Mouse (Mus musculus) hindbrain, embryonic 16.5 days (tissue): ENCODE data around the gene P2ry13. TPM values are rescaled to one million over a fixed set of nuclear protein-coding genes. Genes with fewer than 3 reads are reported as not detected.

Source experiments
- ATAC-seq: fragments of 200-750 bp; cut with Nextera tagmentation; 2 replicates; pipeline ENCODE4 v1.8.0; 2017; ENCODE audit warnings: moderate TSS enrichment, moderate library complexity
- H3K27ac ChIP-seq: fragments of 300-500 bp; sonication (generic); 2 replicates; pipeline ENCODE4 v1.5.1; 2014; ENCODE audit warnings: low read depth, mild to moderate bottlenecking, control low read depth, low read length, moderate library complexity
- H3K27me3 ChIP-seq: fragments of 300-500 bp; sonication (generic); replicated peaks from 2 replicates; pipeline ENCODE4 v1.6.1; 2014; ENCODE audit warnings: low read length; ENCODE audit not compliant: control insufficient read depth, insufficient read depth
- H3K36me3 ChIP-seq: fragments of 300-500 bp; sonication (generic); 2 replicates; pipeline ENCODE4 v1.6.1; 2014; ENCODE audit warnings: mild to moderate bottlenecking, low read length, moderate library complexity, mixed read lengths; ENCODE audit not compliant: control insufficient read depth, insufficient read depth
- H3K4me1 ChIP-seq: fragments of 300-500 bp; sonication (generic); 2 replicates; pipeline ENCODE4 v1.6.1; 2014; ENCODE audit warnings: low read depth, low read length; ENCODE audit not compliant: control insufficient read depth, insufficient read depth
- H3K4me2 ChIP-seq: fragments of 300-500 bp; sonication (generic); 2 replicates; pipeline ENCODE4 v1.6.1; 2014; ENCODE audit warnings: mild to moderate bottlenecking, low read length, control low read depth, moderate library complexity
- H3K4me3 ChIP-seq: fragments of 300-500 bp; sonication (generic); 2 replicates; pipeline ENCODE4 v1.5.1; 2014; ENCODE audit warnings: mild to moderate bottlenecking, low read length, control low read depth, moderate library complexity
- H3K9ac ChIP-seq: fragments of 300-500 bp; sonication (generic); 2 replicates; pipeline ENCODE4 v1.6.1; 2014; ENCODE audit warnings: low read depth, mild to moderate bottlenecking, control low read depth, low read length, moderate library complexity
- H3K9me3 ChIP-seq: fragments of 300-500 bp; sonication (generic); 2 replicates; pipeline ENCODE4 v1.6.1; 2014; ENCODE audit warnings: mild to moderate bottlenecking, low read length, moderate library complexity; ENCODE audit not compliant: control insufficient read depth
- WGBS: fragments of 180-500 bp; shearing (Covaris S2); extraction: QIAGEN DNeasy Blood & Tissue Kit; methylation state at CpG from one replicate; pipeline ENCODE4 v1.1.7; 2014; 5-methylcytosine and 5-hydroxymethylcytosine counted together
- polyA plus RNA-seq: library from polyadenylated mRNA; unstranded; fragments of >200 nt; fragmentation: Nextera tagmentation; extraction: Ambion mirVana; gene quantifications from 2 replicates; pipeline ENCODE4 v1.2.1, GENCODE M21; 2015

P2ry13 gene
- polyA plus RNA-seq, 1 experiment from 2014 or later, result 2.3 TPM

- H3K27ac ChIP-seq, result no peak overlapping the region
- no peaks in the 10 kb centered on the region for H3K9me3 ChIP-seq
- no peaks in the 10 kb centered on the region for H3K36me3 ChIP-seq
- no peaks in the 10 kb centered on the region for H3K27me3 ChIP-seq
- no peak overlapping the region for H3K4me3 ChIP-seq
- no peaks in the 10 kb centered on the region for H3K4me1 ChIP-seq
- 69% methylated on average over 5 of the region's 5 CpGs for WGBS
- no peak for ATAC-seq
- no peak overlapping the region for H3K4me2 ChIP-seq
- H3K9ac ChIP-seq, result no peak overlapping the region
Observed at GRCm38 (mm10) chr3:59181134-59181533, 29.5 kb downstream of the P2ry13 start.

- H3K27ac ChIP-seq, result no peak overlapping the region
- H3K27me3 ChIP-seq, result no peaks in the 10 kb centered on the region
- H3K9me3 ChIP-seq, result no peaks in the 10 kb centered on the region
- no peaks in the 10 kb centered on the region for H3K4me1 ChIP-seq
- no peak overlapping the region for H3K4me2 ChIP-seq
- H3K9ac ChIP-seq, result no peak overlapping the region
- WGBS, result 75% methylated on average over 5 of the region's 5 CpGs
- H3K36me3 ChIP-seq, result no peaks in the 10 kb centered on the region
- ATAC-seq, result no peak
- H3K4me3 ChIP-seq, result no peak overlapping the region
Observed at GRCm38 (mm10) chr3:59176871-59177270, 33.8 kb downstream of the P2ry13 start.

GRCm38 (mm10) chr3:59175234-59175633, 35.4 kb downstream of the P2ry13 start:
- H3K4me1 ChIP-seq, result no peaks in the 10 kb centered on the region
- peak; percentile 90 for ATAC-seq
- 46% methylated on average over 5 of the region's 5 CpGs for WGBS
- no peak overlapping the region for H3K4me3 ChIP-seq
- no peak overlapping the region for H3K27ac ChIP-seq
- H3K36me3 ChIP-seq, result no peaks in the 10 kb centered on the region
- no peaks in the 10 kb centered on the region for H3K9me3 ChIP-seq
- no peak overlapping the region for H3K4me2 ChIP-seq
- H3K27me3 ChIP-seq, result no peaks in the 10 kb centered on the region
- no peak overlapping the region for H3K9ac ChIP-seq

DNA sequence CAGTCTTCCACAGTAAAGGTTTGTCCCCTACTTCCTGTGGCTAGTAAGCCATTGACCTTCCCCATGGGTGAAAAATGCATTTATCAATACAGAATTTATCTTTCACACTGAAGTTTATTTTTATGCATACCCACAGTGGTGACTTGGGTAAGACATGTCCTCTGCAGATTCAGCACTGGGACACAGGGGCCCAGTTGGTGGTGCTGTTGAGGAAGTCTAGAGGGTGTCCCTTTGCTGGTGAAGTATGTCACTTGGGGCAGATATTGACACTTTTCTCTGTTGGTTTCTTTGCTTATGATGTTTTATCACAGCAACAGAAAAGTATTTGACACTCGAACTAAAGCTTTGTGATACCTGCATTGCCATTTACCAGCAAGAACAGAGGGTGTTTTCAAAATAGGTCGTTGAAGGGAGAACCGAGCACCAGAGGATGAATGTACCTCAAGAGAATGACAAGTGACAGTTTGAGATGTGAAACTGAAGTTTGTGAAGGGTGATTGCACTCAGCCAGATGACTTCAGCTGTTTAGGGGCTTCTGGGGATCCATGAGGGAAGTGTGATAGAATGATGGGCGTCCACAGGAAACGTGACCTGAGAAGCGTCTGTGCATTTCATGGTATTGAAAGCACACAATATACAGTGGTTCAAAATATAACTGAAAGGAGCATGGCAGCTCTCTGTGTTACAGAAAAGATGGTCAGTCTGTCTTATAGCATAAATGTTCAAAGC, 36.1 kb downstream of the P2ry13 start:
- 81% methylated on average over 6 of the region's 6 CpGs for WGBS
- Histone ChIP-seq H3K9ac (no peak overlapping the region), H3K4me3 (no peak overlapping the region), H3K27me3 (no peaks in the 10 kb centered on the region), H3K36me3 (no peaks in the 10 kb centered on the region), H3K4me1 (no peaks in the 10 kb centered on the region), H3K9me3 (no peaks in the 10 kb centered on the region), H3K27ac (no peak overlapping the region), H3K4me2 (no peak overlapping the region)
- ATAC-seq, result no peak

DNA sequence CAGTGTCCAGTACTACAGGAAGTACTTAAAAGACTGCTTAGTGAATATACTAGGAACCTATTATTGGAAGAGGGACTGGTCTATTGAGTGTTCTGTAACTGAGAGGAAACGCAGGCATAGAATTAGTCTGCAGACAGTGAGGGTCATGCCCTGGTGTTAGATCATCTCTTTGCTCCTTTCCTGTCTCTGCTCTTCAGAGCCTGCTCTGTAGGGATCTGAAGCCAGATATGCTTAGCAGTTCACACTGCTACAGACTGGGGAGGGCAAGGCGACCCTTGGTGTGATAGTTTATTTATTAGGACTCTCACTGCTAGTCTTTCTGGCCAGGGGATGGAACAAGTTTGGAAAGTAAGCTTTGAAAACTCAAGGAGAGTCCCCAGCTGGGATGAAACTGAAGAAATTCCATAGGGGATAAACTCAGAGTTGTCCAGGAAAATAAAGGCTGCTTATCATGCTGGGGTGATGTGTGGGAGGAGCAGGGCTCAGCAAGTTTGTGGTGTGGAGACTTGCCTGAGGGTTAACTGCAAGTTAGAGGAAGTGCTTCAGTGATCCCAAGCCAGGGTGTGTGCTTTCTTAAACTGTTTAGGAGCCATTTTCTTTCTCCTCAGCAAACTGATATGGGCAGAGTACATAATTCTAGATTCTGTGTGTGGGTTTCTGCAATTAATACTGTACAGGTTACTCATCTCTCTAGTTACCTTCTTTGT, 40.6 kb downstream of the P2ry13 start:
- no peaks in the 10 kb centered on the region for H3K9me3 ChIP-seq
- ATAC-seq, result no peak
- H3K27ac ChIP-seq, result no peak overlapping the region
- no peak overlapping the region for H3K9ac ChIP-seq
- no peak overlapping the region for H3K4me3 ChIP-seq
- WGBS, result 87% methylated on average over 2 of the region's 2 CpGs
- H3K4me1 ChIP-seq, result no peaks in the 10 kb centered on the region
- no peak overlapping the region for H3K4me2 ChIP-seq
- H3K36me3 ChIP-seq, result no peaks in the 10 kb centered on the region
- H3K27me3 ChIP-seq, result no peaks in the 10 kb centered on the region

DNA sequence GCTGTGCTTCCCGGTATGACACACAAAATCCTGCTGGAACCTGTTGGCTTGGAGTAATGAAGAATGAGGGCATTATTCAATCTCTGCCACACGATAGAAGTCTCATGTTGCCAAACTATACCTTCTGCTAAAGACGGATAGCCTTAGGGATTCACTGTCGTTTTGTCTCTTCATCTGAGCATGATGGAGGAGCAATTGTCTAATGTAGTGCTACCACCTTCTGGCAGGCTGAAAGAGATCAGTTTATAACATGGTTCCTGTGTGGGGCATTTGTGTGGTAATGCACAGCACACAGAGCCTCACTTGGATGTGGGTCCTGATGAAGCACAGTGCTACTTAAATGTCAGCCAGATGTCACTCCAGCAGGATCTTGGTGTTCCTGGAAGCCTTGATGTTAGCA, 41.5 kb downstream of the P2ry13 start:
- 79% methylated on average over 4 of the region's 4 CpGs for WGBS
- H3K4me1 ChIP-seq, result no peaks in the 10 kb centered on the region
- no peaks in the 10 kb centered on the region for H3K9me3 ChIP-seq
- no peaks in the 10 kb centered on the region for H3K27me3 ChIP-seq
- no peak overlapping the region for H3K9ac ChIP-seq
- no peak for ATAC-seq
- no peak overlapping the region for H3K27ac ChIP-seq
- H3K4me2 ChIP-seq, result no peak overlapping the region
- no peak overlapping the region for H3K4me3 ChIP-seq
- no peaks in the 10 kb centered on the region for H3K36me3 ChIP-seq

DNA sequence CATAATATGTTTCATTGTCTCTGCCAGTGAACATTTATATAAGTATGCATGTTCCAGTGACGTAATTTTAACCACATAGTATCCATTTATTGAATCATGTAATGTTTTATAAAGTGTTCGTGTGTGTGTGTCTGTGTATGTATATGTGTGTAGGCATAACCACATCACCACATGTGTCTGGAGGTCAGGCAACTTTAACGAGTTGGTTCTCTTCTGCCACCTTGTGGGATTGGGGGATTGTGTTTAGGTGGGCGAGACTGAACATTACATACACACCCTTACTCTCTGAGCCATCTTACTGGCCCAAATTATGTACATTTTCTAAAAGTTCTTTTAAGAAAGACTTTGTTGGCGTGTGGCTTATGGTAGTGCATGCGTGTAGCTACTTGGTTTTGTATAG, 42.2 kb downstream of the P2ry13 start:
- 93% methylated on average over 6 of the region's 6 CpGs for WGBS

GRCm38 (mm10) chr3:59167417-59168054, 43.1 kb downstream of the P2ry13 start:
- ATAC-seq, result no peak
- H3K27me3 ChIP-seq, result no peaks in the 10 kb centered on the region
- H3K9ac ChIP-seq, result no peak overlapping the region
- H3K4me2 ChIP-seq, result no peak overlapping the region
- H3K36me3 ChIP-seq, result no peaks in the 10 kb centered on the region
- H3K27ac ChIP-seq, result no peak overlapping the region
- no peaks in the 10 kb centered on the region for H3K4me1 ChIP-seq
- H3K4me3 ChIP-seq, result no peak overlapping the region
- 81% methylated on average over 2 of the region's 2 CpGs for WGBS
- H3K9me3 ChIP-seq, result no peaks in the 10 kb centered on the region

More for the DNA sequence above, 42.2 kb downstream of the P2ry13 start:
- Histone ChIP-seq H3K27me3 (no peaks in the 10 kb centered on the region), H3K4me3 (no peak overlapping the region), H3K4me2 (no peak overlapping the region), H3K9ac (no peak overlapping the region), H3K27ac (no peak overlapping the region), H3K9me3 (no peaks in the 10 kb centered on the region), H3K4me1 (no peaks in the 10 kb centered on the region), H3K36me3 (no peaks in the 10 kb centered on the region)
- ATAC-seq, result no peak

DNA sequence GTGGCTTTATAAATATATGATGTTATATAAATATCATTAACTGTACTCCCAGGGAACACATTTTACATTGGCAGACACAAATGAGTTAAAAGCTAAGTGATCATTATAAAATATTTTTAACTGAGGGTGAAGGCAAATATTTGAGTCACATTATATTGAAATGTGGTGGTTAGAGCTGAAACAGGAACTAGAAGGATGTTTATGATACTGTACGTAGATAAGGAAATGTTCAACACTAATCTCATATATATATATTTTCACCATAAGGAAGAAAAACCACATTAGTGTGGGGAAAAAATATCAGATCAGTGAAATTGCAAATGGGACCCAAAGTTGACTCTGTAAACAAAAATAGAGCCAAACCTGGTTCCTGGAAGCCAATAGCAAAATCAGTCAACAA, 50.2 kb downstream of the P2ry13 start:
- Histone ChIP-seq H3K36me3 (no peaks in the 10 kb centered on the region), H3K27me3 (no peaks in the 10 kb centered on the region), H3K9me3 (no peaks in the 10 kb centered on the region), H3K4me1 (no peaks in the 10 kb centered on the region), H3K27ac (no peak overlapping the region), H3K9ac (no peak overlapping the region), H3K4me3 (no peak overlapping the region), H3K4me2 (no peak overlapping the region)
- no peak for ATAC-seq
- 86% methylated on average over 1 of the region's 1 CpGs for WGBS
